Mouse (Mus musculus): Measurements from ENCODE around the gene Ubl7. TPM values are rescaled to one million over a fixed set of nuclear protein-coding genes. Genes with fewer than 3 reads are reported as not detected.

Gene Ubl7
- polyA plus RNA-seq, 1 experiment, result 62.0 TPM

DNA sequence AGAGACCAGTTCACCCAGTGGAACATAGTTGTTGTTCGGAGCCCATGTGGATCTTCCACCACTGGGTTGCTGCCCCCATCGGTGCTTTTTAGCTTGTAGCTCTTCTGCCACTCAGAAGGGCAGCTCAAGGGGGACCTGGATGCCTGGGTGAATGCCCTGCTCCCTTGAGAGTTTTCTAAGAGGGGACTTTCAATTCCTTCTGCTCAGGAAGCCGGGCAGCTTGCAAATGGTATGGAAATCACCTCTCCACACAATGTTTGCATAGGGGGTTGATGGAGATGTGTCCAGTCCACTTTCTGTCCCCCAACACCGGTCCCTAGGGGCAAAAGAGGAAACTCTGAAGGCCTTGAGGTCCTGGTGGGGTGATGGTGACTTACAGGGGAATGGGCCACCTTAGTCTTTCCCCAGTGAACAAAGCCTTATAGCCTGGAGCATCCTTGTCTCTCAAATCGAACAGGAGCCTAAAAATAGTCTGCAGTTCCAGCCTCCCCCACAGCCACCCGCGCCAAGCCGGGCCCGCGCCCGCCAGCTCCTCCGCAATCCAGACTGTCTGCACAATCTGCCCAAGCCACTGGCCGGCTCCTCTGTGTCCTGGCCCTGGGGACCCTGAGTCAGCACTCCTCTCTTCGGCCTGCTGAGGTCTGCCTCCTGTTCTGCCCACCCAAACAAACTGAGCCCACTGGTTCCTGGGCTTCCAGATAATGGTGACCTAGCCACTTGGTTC lies 56.6 kb downstream of the Ubl7 start:
- TF ChIP-seq TCF3 (IDR thresholded peaks at IDR 0.05; ENCODE audit: insufficient read length, low read depth), result no peak
- TF ChIP-seq POLR2AphosphoS2 (IDR thresholded peaks at IDR 0.05; ENCODE audit: insufficient read length, low read depth), result no peak
- TF ChIP-seq SRF (IDR thresholded peaks at IDR 0.05; ENCODE audit: control insufficient read depth, insufficient read length, low read depth), result no peak
- TF ChIP-seq USF1 (IDR thresholded peaks at IDR 0.05; ENCODE audit: low read depth), result no peak
- no peak for TF ChIP-seq REST (IDR thresholded peaks at IDR 0.05; ENCODE audit: insufficient read depth, insufficient read length)
- TF ChIP-seq POLR2A (IDR thresholded peaks at IDR 0.05; ENCODE audit: insufficient read length, low read depth), result no peak
- TF ChIP-seq MYOG (IDR thresholded peaks at IDR 0.05; ENCODE audit: control insufficient read depth in 1 of 3, insufficient read depth in 1 of 3, insufficient read length in 2 of 3, low read depth in 2 of 3), result no peak
- no peak for TF ChIP-seq E2F4 (IDR thresholded peaks at IDR 0.05; ENCODE audit: insufficient read depth)
- TF ChIP-seq MYOD1 (IDR thresholded peaks at IDR 0.05; ENCODE audit: control insufficient read depth in 1 of 3, insufficient read length in 2 of 3, low read depth in 2 of 3), result no peak
- no peak overlapping the region for H3K4me3 ChIP-seq
- H3K79me2 ChIP-seq (ENCODE audit: control insufficient read depth, insufficient read depth), result no peaks in the 10 kb centered on the region
- no peaks in the 10 kb centered on the region for H3K27me3 ChIP-seq (ENCODE audit: control insufficient read depth, insufficient read depth, insufficient read length)
- H3ac ChIP-seq (ENCODE audit: control insufficient read depth, insufficient read length), result no peak overlapping the region
- no peak overlapping the region for H3K4me2 ChIP-seq (ENCODE audit: low read depth)
- no peaks in the 10 kb centered on the region for H3K36me3 ChIP-seq (ENCODE audit: control insufficient read depth, insufficient read depth)

DNA sequence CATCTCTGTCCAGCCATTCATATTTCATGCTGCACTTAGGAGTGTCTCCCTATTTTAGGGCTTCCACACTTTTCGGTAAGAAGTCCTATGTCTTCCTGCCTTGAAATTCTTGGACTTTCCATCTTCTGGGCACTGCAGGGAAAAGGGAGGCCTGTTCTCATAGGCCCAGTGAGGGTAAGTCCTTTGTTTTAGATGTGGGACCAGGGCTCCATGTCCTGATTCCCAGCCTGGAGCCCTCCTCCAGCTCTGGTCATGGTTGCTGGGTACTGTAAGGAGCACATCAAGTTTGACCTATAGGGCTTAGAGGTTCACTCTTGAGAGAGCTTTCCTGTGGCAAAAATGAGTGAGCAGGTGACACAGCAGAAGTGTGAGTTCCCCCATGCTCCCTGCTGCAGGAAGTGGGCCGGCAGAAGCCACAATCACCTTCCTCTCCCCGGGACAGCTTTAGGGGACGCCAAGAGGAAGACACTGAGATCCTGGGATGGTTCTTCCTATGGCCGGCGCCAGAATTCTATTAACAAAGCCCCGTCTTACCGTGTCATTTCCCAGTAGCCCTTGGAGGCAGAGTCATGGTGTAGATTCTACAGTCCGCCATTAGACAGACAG lies 57.5 kb downstream of the Ubl7 start:
- no peak for TF ChIP-seq POLR2A (IDR thresholded peaks at IDR 0.05; ENCODE audit: insufficient read length, low read depth)
- no peak for TF ChIP-seq E2F4 (IDR thresholded peaks at IDR 0.05; ENCODE audit: insufficient read depth)
- no peak for TF ChIP-seq CEBPB (IDR thresholded peaks at IDR 0.05; ENCODE audit: insufficient read depth, poor library complexity, severe bottlenecking)
- no peak for TF ChIP-seq POLR2AphosphoS2 (IDR thresholded peaks at IDR 0.05; ENCODE audit: insufficient read length, low read depth)
- TF ChIP-seq MYOG (IDR thresholded peaks at IDR 0.05; ENCODE audit: control insufficient read depth in 1 of 3, insufficient read depth in 1 of 3, insufficient read length in 2 of 3, low read depth in 2 of 3), result no peak
- no peak for TF ChIP-seq MYOD1 (IDR thresholded peaks at IDR 0.05; ENCODE audit: control insufficient read depth in 1 of 3, insufficient read length in 2 of 3, low read depth in 2 of 3)
- no peak for TF ChIP-seq MAX (IDR thresholded peaks at IDR 0.05; ENCODE audit: low read depth)
- TF ChIP-seq TCF3 (IDR thresholded peaks at IDR 0.05; ENCODE audit: insufficient read length, low read depth), result no peak
- TF ChIP-seq TCF12 (IDR thresholded peaks at IDR 0.05; ENCODE audit: insufficient read depth, poor library complexity, severe bottlenecking), result no peak
- TF ChIP-seq REST (IDR thresholded peaks at IDR 0.05; ENCODE audit: insufficient read depth, insufficient read length), result no peak
- no peak for TF ChIP-seq USF1 (IDR thresholded peaks at IDR 0.05; ENCODE audit: low read depth)
- no peak for TF ChIP-seq SRF (IDR thresholded peaks at IDR 0.05; ENCODE audit: control insufficient read depth, insufficient read length, low read depth)
- H3K4me2 ChIP-seq (ENCODE audit: low read depth), result no peak overlapping the region
- no peak overlapping the region for H3ac ChIP-seq (ENCODE audit: control insufficient read depth, insufficient read length)
- no peaks in the 10 kb centered on the region for H3K27me3 ChIP-seq (ENCODE audit: control insufficient read depth, insufficient read depth, insufficient read length)
- H3K79me2 ChIP-seq (ENCODE audit: control insufficient read depth, insufficient read depth), result no peaks in the 10 kb centered on the region
- no peaks in the 10 kb centered on the region for H3K36me3 ChIP-seq (ENCODE audit: control insufficient read depth, insufficient read depth)
- H3K4me3 ChIP-seq, result no peak overlapping the region

DNA sequence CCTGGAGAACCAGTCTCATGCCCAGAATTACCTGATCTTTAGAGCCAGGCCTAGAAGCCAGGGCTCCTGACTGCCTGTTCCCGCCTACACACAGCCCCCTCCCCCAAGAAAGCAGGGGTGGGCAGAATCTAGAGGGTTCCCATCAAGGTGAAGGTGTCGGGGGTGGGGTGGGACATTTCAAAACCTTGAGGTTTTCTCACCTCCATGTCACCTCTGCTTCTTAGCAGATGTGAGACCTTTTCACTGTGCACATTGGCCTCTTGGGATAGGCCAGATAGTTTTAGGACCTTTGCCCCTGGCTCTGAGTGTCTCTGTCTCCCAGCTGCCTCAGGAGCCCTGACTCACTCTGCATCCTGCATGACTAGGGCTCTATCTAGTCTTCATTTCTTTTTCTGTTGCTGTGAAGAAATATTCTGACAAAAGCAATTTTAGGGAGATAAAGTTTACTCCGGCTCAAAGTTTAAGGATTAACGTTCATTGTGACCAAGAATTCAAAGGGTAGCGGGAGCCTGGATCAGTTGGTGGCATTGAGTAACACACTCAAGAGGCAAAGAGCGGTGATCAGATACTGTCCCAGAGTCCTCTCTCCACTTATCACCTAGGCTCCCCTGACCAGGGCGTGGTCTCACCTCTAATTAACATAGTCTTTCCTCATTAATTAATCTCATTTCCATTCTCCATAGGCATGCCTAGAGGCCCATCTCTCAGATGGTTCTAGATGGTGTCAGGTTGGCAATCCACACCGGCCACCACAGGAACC lies 58.2 kb downstream of the Ubl7 start:
- no peaks in the 10 kb centered on the region for H3K27me3 ChIP-seq (ENCODE audit: control insufficient read depth, insufficient read depth, insufficient read length)
- no peak overlapping the region for H3K4me3 ChIP-seq
- no peaks in the 10 kb centered on the region for H3K79me2 ChIP-seq (ENCODE audit: control insufficient read depth, insufficient read depth)
- H3K4me2 ChIP-seq (ENCODE audit: low read depth), result no peak overlapping the region
- H3K36me3 ChIP-seq (ENCODE audit: control insufficient read depth, insufficient read depth), result no peaks in the 10 kb centered on the region
- TF ChIP-seq E2F4 (IDR thresholded peaks at IDR 0.05; ENCODE audit: insufficient read depth) (no peak), TCF3 (IDR thresholded peaks at IDR 0.05; ENCODE audit: insufficient read length, low read depth) (no peak), USF1 (IDR thresholded peaks at IDR 0.05; ENCODE audit: low read depth) (no peak), MYOD1 (IDR thresholded peaks at IDR 0.05; ENCODE audit: control insufficient read depth in 1 of 3, insufficient read length in 2 of 3, low read depth in 2 of 3) (no peak), POLR2A (IDR thresholded peaks at IDR 0.05; ENCODE audit: insufficient read length, low read depth) (no peak), SRF (IDR thresholded peaks at IDR 0.05; ENCODE audit: control insufficient read depth, insufficient read length, low read depth) (no peak), CEBPB (IDR thresholded peaks at IDR 0.05; ENCODE audit: insufficient read depth, poor library complexity, severe bottlenecking) (no peak), POLR2AphosphoS2 (IDR thresholded peaks at IDR 0.05; ENCODE audit: insufficient read length, low read depth) (no peak), TCF12 (IDR thresholded peaks at IDR 0.05; ENCODE audit: insufficient read depth, poor library complexity, severe bottlenecking) (no peak), MAX (IDR thresholded peaks at IDR 0.05; ENCODE audit: low read depth) (no peak)
- no peak overlapping the region for H3ac ChIP-seq (ENCODE audit: control insufficient read depth, insufficient read length)

DNA sequence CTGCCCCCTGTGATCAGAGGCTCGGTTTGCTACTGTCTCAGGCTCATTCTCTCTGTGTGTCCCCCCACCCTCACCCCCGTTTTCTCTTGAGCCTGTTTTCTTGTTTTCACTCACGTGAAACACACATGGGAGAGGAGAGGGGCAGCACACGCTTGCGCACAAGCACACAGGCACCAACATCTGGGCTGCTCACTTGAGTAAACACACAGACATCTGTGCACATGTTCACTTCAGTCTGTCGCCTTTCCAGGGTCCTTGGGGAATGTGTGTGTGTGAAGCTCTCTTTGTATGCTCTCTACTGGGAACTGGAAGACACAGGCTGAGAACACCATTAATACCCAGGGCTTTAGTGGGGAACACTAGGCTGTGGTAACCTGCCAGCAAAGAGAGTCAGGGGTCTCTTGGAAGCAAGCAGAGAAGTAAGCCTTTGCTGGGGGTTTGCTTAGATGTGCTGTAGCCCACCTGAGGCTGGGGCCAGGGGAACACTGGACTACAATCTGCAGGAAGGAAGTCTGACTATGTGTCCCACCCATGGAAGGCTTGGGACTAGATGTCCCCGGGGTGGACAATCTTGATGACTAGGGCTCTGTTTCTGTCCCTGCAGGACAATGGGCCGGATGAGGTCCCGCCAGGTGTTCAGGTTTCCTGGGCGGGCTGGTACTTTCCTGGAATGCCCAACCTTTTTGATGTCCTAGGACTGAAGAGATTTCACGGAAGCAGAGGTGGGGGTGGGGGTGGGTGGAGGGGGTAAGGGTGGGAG lies 59.1 kb downstream of the Ubl7 start:
- Histone ChIP-seq H3K36me3 (ENCODE audit: control insufficient read depth, insufficient read depth) (no peaks in the 10 kb centered on the region), H3K27me3 (ENCODE audit: control insufficient read depth, insufficient read depth, insufficient read length) (no peaks in the 10 kb centered on the region), H3K4me3 (no peak overlapping the region), H3ac (ENCODE audit: control insufficient read depth, insufficient read length) (no peak overlapping the region), H3K4me2 (ENCODE audit: low read depth) (no peak overlapping the region), H3K79me2 (ENCODE audit: control insufficient read depth, insufficient read depth) (no peaks in the 10 kb centered on the region)
- TF ChIP-seq E2F4 (IDR thresholded peaks at IDR 0.05; ENCODE audit: insufficient read depth), result no peak
- TF ChIP-seq MYOD1 (IDR thresholded peaks at IDR 0.05; ENCODE audit: control insufficient read depth in 1 of 3, insufficient read length in 2 of 3, low read depth in 2 of 3), result no peak
- no peak for TF ChIP-seq POLR2A (IDR thresholded peaks at IDR 0.05; ENCODE audit: insufficient read length, low read depth)
- TF ChIP-seq TCF3 (IDR thresholded peaks at IDR 0.05; ENCODE audit: insufficient read length, low read depth), result no peak
- no peak for TF ChIP-seq CEBPB (IDR thresholded peaks at IDR 0.05; ENCODE audit: insufficient read depth, poor library complexity, severe bottlenecking)
- TF ChIP-seq TCF12 (IDR thresholded peaks at IDR 0.05; ENCODE audit: insufficient read depth, poor library complexity, severe bottlenecking), result no peak
- no peak for TF ChIP-seq REST (IDR thresholded peaks at IDR 0.05; ENCODE audit: insufficient read depth, insufficient read length)
- no peak for TF ChIP-seq POLR2AphosphoS2 (IDR thresholded peaks at IDR 0.05; ENCODE audit: insufficient read length, low read depth)
- no peak for TF ChIP-seq MAX (IDR thresholded peaks at IDR 0.05; ENCODE audit: low read depth)
- no peak for TF ChIP-seq SRF (IDR thresholded peaks at IDR 0.05; ENCODE audit: control insufficient read depth, insufficient read length, low read depth)
- TF ChIP-seq MYOG (IDR thresholded peaks at IDR 0.05; ENCODE audit: control insufficient read depth in 1 of 3, insufficient read depth in 1 of 3, insufficient read length in 2 of 3, low read depth in 2 of 3), result no peak
- TF ChIP-seq USF1 (IDR thresholded peaks at IDR 0.05; ENCODE audit: low read depth), result no peak
